Mouse (Mus musculus): ENCODE results near the gene Slc17a4.

GRCm38 (mm10) chr13:23959776-23960175 is 45.0 kb upstream of the Slc17a4 start:
- TF ChIP-seq CTCF (IDR thresholded peaks at IDR 0.05 in 2 of 3, conservative IDR thresholded peaks at IDR 0.05 in 1 of 3; ENCODE audit: control insufficient read depth in 1 of 3, insufficient read depth in 1 of 3, low read depth in 2 of 3, low read length in 3 of 3, poor library complexity in 1 of 3, severe bottlenecking in 1 of 3) (no peak), USF1 (IDR thresholded peaks at IDR 0.05; ENCODE audit: low read depth, low read length) (no peak), POLR2A (IDR thresholded peaks at IDR 0.05; ENCODE audit: control insufficient read depth in 1 of 2, insufficient read depth in 1 of 2, low read depth in 1 of 2, low read length in 2 of 2, poor library complexity in 1 of 2) (no peak), ZMIZ1 (IDR thresholded peaks at IDR 0.05; ENCODE audit: low read depth, low read length) (no peak)

Data from MEL (cell line).